Mouse (Mus musculus): Measurements from ENCODE around the gene Ewsr1.

Ewsr1 gene

DNA sequence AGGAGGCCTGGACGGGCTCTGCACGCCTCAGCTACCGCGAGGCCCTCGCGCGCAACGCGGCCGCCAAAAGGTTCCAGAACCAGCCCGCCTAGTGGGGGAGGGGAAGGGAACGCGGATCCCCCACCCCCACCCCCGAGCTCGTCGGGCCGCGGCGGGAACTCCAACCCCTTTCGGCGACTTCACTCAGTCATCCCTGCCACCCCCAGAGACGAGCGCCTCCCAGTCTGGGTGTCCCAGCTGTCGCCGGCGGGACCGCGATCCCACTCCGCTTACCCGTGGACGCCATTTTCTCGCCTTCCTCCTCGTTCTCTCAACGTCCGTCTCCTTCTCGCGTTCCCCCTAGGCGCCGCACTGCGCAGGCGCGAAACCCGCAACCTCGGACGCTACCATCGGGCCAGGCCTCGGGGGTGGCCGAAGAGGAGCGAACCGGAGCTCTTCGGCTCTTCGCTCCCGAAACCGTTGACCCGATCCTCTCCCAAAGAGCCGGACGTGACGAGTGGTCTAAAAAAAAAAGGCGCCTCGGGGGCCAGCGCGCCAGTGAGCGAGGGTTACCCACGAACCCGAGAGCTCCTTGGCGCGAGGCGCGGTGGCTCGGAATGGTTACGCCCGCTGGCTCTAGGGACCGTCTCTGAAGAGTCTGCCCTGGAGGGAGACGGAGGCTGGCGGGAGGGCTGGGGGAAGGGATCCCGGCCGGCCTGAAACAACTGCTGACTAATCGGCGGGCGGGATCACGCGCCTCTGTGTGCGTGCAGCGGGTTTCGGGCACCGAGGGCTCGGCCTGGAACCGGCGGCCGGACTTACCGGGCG, at the start of gene Ewsr1, which contains the start of gene Rhbdd3:
TSS of gene Ewsr1 (minus strand) at position 531 of the 807 bp plus-strand sequence.
TSS of gene Rhbdd3 (plus strand) at position 191 of the 807 bp plus-strand sequence.
- DNase-seq (ENCODE audit: low read depth, low spot score) = peak; percentile 98

DNA sequence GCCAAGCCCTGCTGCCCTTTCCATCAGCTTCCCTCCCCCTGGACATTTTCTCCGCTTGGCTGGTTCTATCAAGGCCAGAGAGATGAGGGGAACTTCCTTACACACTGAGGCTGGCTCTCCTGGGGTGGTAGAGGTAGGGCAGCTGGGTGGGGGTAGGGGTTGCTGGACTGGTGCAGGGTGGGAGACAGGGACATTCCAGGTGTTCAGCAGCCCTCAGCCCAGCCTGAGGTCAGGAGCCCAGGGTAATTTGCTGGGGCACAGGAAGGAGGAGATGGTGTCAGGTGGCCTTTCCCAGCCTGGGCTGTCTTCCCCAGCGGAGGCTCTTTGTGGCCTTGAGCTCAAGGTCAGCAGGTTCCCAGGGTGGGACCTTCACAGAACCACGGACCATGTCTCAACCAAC, 46.5 kb upstream of the Ewsr1 start:
- DNase-seq (ENCODE audit: low read depth, low spot score) = no peak

DNA sequence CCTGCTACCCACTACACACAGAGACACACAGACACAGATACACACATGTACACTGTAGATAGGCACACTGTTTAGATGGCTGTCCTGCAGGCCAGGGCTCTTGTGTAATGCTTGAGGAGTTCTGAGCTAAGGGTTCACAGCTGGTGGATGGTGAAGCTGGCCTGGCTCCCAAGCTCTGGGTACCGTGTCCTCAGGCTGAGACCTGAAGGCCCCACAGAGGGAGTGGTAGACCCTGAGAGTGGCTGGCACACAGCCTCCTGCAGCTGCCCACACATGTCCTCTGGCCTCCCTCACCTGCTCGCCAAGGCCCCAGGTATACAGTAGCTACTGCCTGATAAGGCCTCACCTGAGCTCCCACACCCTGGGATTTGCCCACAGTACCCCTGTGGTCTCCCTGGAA, 42.9 kb upstream of the Ewsr1 start:
- no peak for DNase-seq (ENCODE audit: low read depth, low spot score)

DNA sequence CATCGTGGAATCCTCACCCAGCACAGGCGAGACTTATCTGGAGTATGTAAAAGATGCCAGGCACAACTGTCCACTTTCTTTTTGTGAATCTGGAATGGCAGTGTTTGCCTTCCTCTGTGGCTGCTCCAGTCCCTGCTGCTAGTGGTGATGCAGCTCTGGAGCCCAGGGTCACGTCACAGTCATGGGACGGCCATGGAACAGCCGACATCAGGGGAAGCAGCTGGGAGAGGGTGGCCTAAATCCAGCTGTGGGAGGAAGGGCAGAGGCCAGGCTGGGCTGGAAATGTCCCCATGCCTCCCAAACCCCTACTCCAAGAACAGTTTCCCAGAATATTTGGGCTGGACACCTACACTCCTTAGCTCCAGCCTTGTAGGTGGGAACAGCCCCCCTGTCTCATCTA, 42.2 kb upstream of the Ewsr1 start:
- DNase-seq (ENCODE audit: low read depth, low spot score) = no peak

DNA sequence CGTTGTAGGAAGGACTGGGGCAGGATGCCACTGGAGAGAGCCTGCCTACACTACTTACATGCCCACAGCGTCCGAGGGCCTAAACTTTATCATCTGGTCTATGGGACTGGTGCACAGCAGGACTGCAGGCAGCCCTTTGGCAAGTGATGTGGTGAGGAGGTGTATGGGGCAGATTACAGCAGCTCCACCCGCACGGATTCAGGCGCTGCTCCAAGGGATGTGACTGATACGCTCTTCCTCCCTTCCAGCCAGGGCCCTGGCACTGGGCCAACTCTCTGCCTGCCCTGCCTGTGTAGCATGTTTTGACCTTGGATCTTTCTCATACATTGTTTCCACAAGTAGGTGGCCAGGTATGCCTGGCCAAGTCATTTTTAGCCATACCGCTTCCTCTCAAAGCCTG, 41.6 kb upstream of the Ewsr1 start:
- DNase-seq (ENCODE audit: low read depth, low spot score) = no peak

DNA sequence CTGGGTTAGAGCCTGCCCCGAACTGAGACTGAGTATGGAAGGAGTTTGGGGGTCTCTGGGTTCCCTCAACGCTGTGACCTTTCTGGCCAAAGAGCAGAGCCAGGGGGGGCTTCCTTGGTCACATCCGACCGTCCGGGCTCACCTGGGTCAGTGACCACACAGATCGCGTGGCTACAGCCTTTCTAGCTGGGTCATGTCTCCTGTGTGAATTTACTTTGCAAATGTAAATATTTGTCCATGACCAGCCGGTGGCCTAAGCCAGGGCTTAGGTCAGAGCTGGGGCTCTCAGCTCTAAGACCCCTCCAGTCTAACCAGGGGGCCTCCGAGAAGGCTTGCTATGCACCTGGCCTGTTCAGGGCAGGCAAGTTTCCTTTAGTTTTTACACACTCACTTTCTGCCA, 40.3 kb upstream of the Ewsr1 start:
- no peak for DNase-seq (ENCODE audit: low read depth, low spot score)

DNA sequence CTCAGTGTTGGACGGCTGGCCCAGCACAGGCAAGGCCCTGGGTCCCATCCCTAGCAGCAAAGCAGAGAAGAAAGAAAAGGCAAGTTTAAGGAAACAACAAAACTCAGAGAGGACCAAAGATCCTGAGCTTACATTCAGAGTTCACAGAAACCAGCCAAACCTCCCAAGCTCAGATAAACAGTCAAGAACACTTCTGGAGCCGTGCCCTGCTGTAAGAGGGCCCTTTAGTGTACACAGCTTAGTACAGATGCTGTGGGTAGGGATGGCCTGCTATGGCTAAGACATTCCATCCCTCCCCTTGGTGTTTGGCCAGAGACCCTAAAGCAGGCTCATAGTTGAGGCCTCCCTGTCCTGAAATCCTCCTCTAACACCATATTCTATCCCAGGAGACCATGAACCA, 39.6 kb upstream of the Ewsr1 start:
- DNase-seq (ENCODE audit: low read depth, low spot score) = no peak

DNA sequence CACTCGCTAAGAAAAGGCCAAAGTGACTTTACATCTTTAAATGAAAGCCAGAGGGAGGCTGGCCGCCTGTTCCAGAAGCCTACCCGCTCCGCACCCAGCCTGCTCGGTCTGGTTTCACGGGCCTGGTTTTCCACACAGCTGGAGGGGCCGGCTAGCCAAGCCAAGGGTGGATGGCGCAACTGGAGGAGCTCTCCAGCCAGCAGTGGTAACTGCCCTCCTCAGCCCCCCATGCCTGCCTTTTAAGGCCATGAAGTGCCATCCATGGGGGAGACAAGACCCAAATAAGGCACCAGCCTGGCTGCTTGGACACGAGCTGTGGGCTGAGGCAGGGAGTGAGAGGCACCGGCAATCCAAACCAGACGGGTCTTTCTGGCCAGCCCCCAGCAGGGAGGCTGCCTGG, 36.8 kb upstream of the Ewsr1 start:
- no peak for DNase-seq (ENCODE audit: low read depth, low spot score)

DNA sequence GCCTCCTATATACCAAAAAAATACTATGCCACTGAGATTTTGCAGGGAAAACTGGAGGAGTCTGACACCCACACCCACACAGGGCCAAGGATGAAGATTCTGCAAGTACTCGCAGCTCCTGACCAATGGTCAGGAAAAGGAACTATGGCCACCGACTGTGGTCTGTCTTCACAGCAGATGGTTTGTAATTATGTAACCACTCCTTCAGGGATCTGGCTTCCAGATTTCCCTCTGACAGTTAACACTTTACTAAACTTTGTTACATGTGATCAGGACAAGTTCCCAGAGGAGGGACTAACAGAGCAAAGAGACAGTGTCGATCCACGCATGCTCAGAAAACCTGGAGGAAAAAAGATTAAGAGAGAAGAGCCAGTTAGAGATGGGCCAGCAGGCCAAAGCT, 33.7 kb upstream of the Ewsr1 start:
- DNase-seq (ENCODE audit: low read depth, low spot score) = no peak

DNA sequence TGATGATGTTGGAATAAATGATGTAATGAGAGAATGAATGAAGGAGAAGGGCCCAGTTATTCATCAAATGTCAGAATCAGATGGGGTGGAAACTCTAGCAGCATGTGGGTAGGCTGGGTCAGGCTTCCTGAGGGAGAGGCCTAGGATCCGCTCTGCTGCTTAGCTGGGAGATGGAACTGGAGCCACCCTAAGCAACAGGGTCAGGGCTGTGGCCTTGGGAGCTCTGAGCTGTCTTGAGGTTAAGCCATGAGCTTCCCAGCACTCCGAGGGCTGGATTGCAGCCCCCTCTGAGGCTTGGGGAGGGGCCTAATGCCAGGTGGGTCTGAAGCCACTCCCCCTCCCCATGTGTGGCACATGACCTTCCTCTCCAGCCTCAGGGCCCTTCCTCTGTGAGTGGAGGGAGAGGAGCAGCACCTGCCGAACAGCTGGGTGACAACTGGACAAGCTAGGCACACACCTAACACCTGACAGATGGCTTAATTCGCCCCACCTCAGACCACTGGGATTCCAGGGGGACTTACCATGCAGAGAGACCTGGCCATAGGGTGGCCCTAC, 31.1 kb upstream of the Ewsr1 start:
- no peak for DNase-seq (ENCODE audit: low read depth, low spot score)

DNA sequence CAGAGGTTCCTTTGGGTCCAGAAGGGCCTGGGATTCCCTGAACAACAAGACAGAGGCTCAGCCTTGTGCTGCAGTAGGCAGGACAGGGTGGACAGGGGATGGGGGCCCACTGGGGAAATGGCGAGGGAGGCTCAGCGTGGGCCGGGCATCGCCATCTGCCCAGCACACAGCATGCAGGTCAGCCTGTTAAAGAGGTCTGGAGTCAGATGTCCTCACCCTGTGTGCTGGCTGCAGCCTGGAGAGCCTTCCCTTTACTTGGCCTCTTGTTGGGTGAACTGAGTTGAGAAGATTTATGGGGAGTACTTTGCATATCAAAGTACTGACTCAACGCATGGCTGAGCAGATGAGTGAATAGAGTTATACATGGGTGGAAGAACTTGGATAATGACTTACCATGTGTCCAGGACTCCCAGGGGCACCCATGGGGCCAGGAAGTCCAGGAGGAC, 30.0 kb upstream of the Ewsr1 start:
- DNase-seq (ENCODE audit: low read depth, low spot score) = no peak

DNA sequence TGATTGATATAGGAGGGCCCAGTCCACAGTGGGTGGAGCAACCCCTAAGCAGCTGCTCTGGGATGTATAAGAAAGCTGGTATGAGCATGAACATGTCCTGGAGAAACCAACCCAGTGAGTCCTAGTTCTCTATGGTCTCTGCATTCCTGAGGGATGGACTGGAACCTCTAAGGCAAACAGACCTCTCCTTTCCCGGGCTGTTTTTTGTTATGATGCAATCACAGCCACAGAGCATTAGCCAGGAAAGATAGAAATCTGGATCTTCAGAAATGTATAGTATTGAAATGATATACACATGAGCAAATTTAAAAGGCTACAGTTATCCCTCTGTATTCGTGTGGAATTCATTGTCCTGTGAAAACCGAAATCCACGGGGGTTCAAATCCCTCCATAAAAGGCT, 26.6 kb upstream of the Ewsr1 start:
- DNase-seq (ENCODE audit: low read depth, low spot score) = no peak

DNA sequence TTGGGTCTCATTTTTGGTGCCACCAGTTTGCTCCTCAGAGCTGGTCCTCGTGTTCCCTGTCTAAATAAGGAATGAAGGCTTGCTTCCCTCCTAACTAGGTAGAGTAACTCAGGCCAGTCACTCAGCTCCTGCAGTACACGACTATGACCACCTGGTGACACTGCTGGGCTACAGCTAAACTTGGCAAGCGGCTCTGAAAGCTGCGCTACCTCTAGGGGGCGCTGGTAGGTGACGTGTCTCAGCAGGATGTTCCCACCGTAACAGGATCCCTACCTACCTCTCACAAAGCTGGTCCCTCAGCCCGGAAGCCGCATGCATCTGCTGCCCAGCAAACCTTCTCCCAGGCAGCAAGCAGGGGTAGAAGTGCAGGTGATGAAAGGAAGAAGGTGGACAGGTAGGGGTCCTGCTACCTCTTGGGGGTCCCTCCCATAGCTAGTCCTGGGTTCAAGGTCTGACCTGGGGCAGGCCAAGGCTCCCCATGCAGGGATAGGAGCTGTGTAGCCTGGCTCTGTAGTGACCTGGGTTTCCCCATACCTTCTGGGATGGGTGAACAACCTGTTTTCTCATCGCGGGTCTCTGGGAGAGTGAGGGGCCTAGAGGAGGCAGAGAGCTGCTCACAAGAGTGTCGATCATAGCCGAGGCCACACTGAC, 16.0 kb upstream of the Ewsr1 start:
- peak; percentile 69 for DNase-seq (ENCODE audit: low read depth, low spot score)

DNA sequence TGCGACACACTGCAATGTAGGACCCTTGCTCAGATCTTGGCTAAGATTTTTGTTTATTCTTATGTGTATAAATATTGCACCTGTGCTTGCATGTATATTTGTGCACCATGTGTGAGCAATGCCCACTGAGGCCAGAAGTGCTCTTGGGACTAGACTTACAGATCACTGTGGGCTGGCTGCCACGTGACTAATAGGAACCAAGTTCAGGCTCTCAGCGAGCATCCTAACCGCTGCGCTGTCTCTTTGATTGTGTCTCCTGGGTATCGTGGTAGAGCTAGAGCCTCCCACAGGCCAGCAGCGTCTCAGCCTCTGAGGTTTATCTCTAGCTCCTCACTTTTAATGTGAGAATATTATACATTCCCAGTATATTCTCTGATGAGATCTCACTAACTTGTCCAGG, 14.6 kb upstream of the Ewsr1 start:
- no peak for DNase-seq (ENCODE audit: low read depth, low spot score)

DNA sequence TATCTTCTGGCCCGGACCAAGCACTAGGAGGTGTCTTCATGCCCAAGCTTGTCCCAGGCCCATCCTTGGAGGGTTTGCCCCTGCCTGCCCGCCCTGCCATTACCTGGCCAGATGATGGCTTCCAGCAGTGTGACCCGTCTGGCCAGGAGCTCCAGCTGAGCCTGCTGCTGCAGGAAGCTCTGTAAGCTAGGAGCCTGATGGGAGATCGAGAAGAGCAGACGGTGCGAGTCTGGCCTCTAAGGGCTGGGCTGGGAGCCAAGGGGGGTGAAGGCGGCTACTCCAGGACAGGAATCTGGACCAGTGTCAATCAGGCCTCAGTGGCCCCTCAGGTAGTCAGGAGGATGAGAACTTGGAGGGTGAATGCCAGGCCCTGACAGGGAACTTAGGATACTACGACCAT, 10.4 kb upstream of the Ewsr1 start:
- no peak for DNase-seq (ENCODE audit: low read depth, low spot score)

DNA sequence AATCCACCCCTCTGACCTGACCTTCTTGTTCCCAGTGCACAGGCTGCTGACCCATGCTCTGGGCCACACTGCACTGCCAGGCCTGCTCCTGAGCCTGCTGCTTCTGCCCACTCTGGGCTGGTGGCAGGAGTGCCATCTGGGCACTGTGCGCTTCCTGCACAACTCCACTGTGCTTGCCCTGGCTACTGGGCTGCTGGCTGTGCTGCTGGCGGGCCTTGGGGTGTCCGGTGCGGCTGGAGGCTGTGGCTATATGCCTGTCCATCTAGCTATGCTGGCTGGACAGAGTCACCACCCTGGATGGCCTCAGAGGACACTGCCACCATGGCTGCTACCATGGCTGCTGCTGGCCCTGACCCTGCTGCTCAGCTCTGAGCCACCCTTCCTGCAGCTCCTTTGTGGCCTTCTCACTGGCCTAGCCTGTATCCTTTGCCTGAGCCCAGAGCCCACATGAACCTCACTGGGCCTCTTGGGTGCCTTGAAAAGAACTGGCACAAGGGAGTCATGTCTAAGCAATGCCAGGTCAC, 5.0 kb upstream of the Ewsr1 start:
- no peak for DNase-seq (ENCODE audit: low read depth, low spot score)

DNA sequence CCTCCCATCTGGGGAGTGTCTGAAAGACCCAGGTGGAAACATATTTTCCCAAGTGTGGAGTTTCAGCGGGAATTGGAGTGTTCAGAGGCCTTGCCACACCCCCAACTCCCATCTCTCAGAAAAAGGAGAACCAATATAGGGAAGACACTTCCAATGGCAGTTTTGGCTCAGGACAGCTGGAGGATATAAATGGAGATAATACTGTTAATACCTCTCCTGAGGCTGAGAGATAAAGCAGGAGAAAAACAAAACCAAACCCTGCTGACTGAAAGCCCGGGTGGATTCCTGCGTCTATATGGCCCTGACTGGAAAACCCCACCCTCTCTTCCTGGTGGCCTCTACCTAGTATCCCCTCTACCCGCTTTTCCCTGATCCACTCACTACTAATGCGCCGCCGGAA, 3.3 kb upstream of the Ewsr1 start:
- DNase-seq (ENCODE audit: low read depth, low spot score) = no peak

DNA sequence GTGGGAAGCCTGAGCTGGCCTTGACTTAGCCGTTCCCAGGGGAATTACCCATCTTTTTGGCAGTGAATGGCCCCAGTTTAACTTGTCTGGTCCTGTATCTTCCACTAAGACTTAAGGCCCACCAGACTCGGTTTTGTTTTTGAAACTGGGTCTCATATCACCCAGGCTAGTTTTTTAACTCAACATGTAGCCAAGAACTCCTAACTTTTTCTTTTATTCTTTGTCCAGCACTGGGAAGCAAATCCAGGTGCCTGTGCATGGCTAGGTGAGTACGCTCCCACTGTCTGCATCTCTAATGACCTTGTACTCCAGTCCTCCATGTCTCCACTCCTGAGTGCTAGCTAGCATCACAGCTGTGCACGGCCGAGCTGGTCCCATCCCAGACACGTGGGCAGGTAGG, 2.6 kb upstream of the Ewsr1 start:
- no peak for DNase-seq (ENCODE audit: low read depth, low spot score)

DNA sequence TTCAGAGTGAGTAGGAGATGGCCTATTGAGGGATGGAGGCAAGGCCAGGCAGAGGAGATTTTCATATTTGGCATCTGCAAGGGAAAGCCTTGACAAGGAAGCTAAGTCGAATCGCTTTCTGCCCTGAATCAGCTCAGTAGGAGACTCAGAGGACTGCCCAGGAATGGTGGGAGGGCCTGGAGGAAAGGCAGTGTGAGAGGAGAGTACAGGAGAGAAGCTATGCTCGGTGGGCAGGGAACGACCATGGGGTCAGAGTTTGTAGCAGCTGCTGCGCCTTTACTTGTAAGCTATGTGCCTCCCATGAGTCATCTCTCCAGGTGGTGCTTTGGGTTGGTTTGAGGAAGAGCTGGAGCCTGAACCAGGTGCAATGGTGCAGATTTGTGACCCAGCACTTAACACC, 1.7 kb upstream of the Ewsr1 start:
- no peak for DNase-seq (ENCODE audit: low read depth, low spot score)

DNA sequence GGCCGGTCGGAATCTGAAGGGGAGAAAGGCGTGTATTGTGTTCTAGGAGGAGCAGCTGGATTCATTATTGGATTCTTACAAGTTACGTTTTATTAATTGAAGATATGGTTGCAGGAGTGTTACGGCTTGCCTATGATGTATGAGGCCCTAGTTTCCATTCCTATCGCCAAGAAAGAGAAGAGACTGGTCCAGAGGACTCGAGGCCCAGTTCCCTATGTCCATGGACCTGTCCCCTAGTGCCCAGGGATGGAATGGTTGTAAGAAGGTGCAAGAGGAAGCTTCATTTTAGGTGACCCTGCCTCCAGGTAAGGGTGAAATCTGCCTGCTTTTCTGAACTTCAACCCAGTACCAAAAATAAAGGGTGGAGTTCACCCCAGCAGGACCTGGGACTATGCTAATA, 1.2 kb upstream of the Ewsr1 start:
- DNase-seq (ENCODE audit: low read depth, low spot score) = no peak

DNA sequence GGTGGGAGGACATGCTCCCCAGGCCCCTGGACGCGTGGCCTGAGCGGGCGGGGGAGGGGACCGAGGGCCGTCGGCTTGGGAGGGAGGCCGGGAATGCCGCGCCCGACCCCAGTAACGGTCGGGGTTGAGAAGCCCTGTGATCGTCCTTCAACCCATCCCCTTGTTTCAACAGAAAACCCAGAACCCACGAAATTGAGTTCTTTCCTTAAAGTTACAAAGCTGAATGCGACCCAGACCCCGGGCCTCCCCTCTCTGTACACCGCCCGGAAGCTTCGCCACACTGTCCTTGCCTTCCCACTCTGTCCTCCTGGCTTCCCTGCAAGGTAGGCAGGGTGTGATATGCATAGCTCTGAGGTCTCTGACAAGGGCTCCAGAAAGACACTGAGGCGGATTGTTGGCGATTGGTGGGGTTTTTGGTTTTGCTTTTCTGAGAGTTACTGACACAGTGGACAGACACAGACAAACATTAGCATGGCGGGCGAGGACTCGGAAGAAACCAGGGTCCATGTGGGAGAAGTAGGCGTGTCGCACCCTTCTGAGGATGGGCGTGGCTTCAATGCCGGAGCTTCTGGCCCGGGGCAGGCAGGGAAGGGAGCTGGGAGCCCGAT, 614 bp upstream of the Ewsr1 start:
- peak; percentile 72 for DNase-seq (ENCODE audit: low read depth, low spot score)

DNA sequence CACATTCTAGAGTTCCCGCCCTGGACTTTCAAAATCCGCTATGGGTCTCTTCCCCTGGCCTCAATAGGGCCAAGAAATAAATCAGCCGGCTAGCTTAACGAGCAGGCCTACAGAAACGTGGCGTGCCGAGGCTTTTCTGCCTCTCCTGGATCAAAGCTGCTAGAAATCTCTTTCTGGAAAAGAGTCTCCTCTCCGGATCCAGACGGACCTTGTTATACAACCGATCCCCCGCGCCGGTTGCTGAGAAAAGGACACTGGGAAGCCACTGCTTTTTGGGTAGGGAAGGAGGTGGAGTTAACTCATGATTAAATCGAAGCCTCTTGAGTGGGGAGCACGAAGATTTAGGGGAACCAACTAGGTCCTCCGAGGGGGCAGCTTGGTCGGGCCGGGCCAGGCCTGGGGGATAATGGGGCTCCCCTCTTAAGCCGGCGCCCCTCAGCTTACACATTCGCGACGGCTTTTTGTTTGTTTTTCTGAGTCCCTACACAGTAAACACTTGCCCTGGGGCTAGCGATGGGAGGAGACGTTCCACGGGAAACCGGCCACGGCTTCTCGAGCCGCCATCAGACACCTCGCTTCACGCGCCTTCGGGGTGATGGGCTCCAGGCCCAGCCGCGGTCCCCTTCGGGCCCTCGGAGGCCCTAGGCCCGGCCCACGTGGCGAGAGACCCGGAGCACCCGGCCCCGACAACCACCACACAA, 881 bp downstream of the Ewsr1 start:
- DNase-seq (ENCODE audit: low read depth, low spot score) = peak; percentile 60

All from c-Kit-negative CD71-positive TER-119-positive erythroid progenitor cells, embryonic 14.5 days (primary cell).